Mouse (Mus musculus) brown adipose tissue, adult 24 weeks (tissue): ENCODE results near the gene Gimap3. TPM values are rescaled to one million over a fixed set of nuclear protein-coding genes. Genes with fewer than 3 reads are reported as not detected.

Experiments
- H3K27ac ChIP-seq: fragments of 200-500 bp; replicated peaks from 2 replicates; pipeline ENCODE4 v1.5.1; 2012; ENCODE audit warnings: low read depth, mild to moderate bottlenecking, low read length
- H3K4me1 ChIP-seq: fragments of 200-500 bp; 2 replicates; pipeline ENCODE4 v1.6.1; 2012; ENCODE audit warnings: low read length, mixed read lengths; ENCODE audit not compliant: control insufficient read depth, insufficient read depth, insufficient read length
- H3K4me3 ChIP-seq: fragments of 200-500 bp; 2 replicates; pipeline ENCODE4 v1.5.1; 2012; ENCODE audit warnings: low read depth, mild to moderate bottlenecking, low read length, moderate library complexity; ENCODE audit not compliant: insufficient read depth
- polyA plus RNA-seq: library from polyadenylated mRNA; stranded (reverse); fragments of >200 nt; gene quantifications from 2 replicates; pipeline ENCODE4 v1.2.4, GENCODE M21; 2012; ENCODE audit not compliant: missing spikeins, insufficient read depth, insufficient read length

The Gimap3 gene
- polyA plus RNA-seq, 1 experiment = 0.79 TPM

- Histone ChIP-seq H3K4me1 (no peaks in the 10 kb centered on the region), H3K27ac (no peak overlapping the region), H3K4me3 (no peak overlapping the region)
Observed at GRCm38 (mm10) chr6:48764496-48764895, 6.2 kb downstream of the Gimap3 start.

GRCm38 (mm10) chr6:48763567-48764270 lies 6.9 kb downstream of the Gimap3 start:
- no peaks in the 10 kb centered on the region for H3K4me1 ChIP-seq
- no peak overlapping the region for H3K4me3 ChIP-seq
- H3K27ac ChIP-seq = no peak overlapping the region

- Histone ChIP-seq H3K4me1 (peaks cover 8% of the 10 kb centered on the region), H3K27ac (peak overlapping the region; percentile 96), H3K4me3 (peak overlapping the region; percentile 64)
Observed at GRCm38 (mm10) chr6:48747091-48747966, 23.3 kb downstream of the Gimap3 start.

- peak within 1 kb of the TSS; percentile 96 for H3K27ac ChIP-seq
- peaks cover 12% of the 10 kb centered on the region for H3K4me1 ChIP-seq
- peak within 1 kb of the TSS; percentile 64 for H3K4me3 ChIP-seq
Observed at GRCm38 (mm10) chr6:48745959-48746889, 24.4 kb downstream of the Gimap3 start, which contains the start of gene Gimap5. Gene Gimap5 (plus strand): TSS chr6:48746197.

- peaks cover 12% of the 10 kb centered on the region for H3K4me1 ChIP-seq
- peak overlapping the region; percentile 96 for H3K27ac ChIP-seq
- H3K4me3 ChIP-seq = peak overlapping the region; percentile 64
Observed at GRCm38 (mm10) chr6:48745490-48745889, 25.2 kb downstream of the Gimap3 start.

GRCm38 (mm10) chr6:48742422-48743351 lies 28.0 kb downstream of the Gimap3 start:
- Histone ChIP-seq H3K4me1 (peaks cover 12% of the 10 kb centered on the region), H3K4me3 (no peak overlapping the region), H3K27ac (0 out of 2 replicates have a peak overlapping the region, but pooled peaks have one; percentile 7)

GRCm38 (mm10) chr6:48741711-48742206 lies 28.9 kb downstream of the Gimap3 start:
- Histone ChIP-seq H3K4me3 (no peak overlapping the region), H3K27ac (peak overlapping the region; percentile 66), H3K4me1 (peaks cover 12% of the 10 kb centered on the region)

GRCm38 (mm10) chr6:48741273-48741672 lies 29.4 kb downstream of the Gimap3 start:
- H3K27ac ChIP-seq = peak overlapping the region; percentile 66
- H3K4me3 ChIP-seq = peak overlapping the region; percentile 59
- H3K4me1 ChIP-seq = peaks cover 12% of the 10 kb centered on the region

- H3K4me1 ChIP-seq = peaks cover 12% of the 10 kb centered on the region
- peak overlapping the region; percentile 76 for H3K27ac ChIP-seq
- peak overlapping the region; percentile 59 for H3K4me3 ChIP-seq
Observed at GRCm38 (mm10) chr6:48740501-48741169, 30.0 kb downstream of the Gimap3 start.

GRCm38 (mm10) chr6:48739780-48740055 lies 30.9 kb downstream of the Gimap3 start:
- Histone ChIP-seq H3K27ac (peak overlapping the region; percentile 87), H3K4me3 (peak overlapping the region; percentile 59), H3K4me1 (peaks cover 12% of the 10 kb centered on the region)

- Histone ChIP-seq H3K4me3 (peak within 1 kb of the TSS; percentile 87), H3K27ac (peak within 1 kb of the TSS; percentile 98), H3K4me1 (peaks cover 12% of the 10 kb centered on the region)
Observed at GRCm38 (mm10) chr6:48738961-48739779, 31.5 kb downstream of the Gimap3 start, which contains the start of gene Gimap1. Gene Gimap1 (plus strand): TSS chr6:48739054.

- no peak overlapping the region for H3K4me3 ChIP-seq
- H3K27ac ChIP-seq = 0 out of 2 replicates have a peak overlapping the region, but pooled peaks have one; percentile 23
- peaks cover 8% of the 10 kb centered on the region for H3K4me1 ChIP-seq
Observed at GRCm38 (mm10) chr6:48737688-48738087, 33.0 kb downstream of the Gimap3 start.

GRCm38 (mm10) chr6:48737053-48737452 lies 33.6 kb downstream of the Gimap3 start:
- H3K4me3 ChIP-seq = no peak overlapping the region
- H3K4me1 ChIP-seq = 0 out of 2 replicates have a peak, but pooled peaks cover 3% of the 10 kb centered on the region
- H3K27ac ChIP-seq = no peak overlapping the region
